Mouse (Mus musculus) lung, embryonic 15.5 days (tissue): ENCODE measurements at regions not wholly inside any gene's neighbourhood (a gene's known extent, or its start where the extent isn't known, plus 50 kb on each side); places are given as distances from the start of the nearest gene placed in this dataset.

Experiments
- ATAC-seq: fragments of 200-750 bp; cut with Nextera tagmentation; 2 replicates; pipeline ENCODE4 v1.8.0; 2017; ENCODE audit warnings: moderate number of reproducible peaks, borderline replicate concordance; ENCODE audit not compliant: low FRiP score, low TSS enrichment; ENCODE audit errors: extremely low read depth
- H3K27ac ChIP-seq: fragments of 300-500 bp; sonication (generic); 2 replicates; pipeline ENCODE4 v1.5.1; 2015; ENCODE audit warnings: moderate library complexity, mild to moderate bottlenecking, inconsistent platforms
- H3K27me3 ChIP-seq: fragments of 300-500 bp; sonication (generic); 2 replicates; pipeline ENCODE4 v1.6.1; 2015; ENCODE audit warnings: inconsistent platforms
- H3K36me3 ChIP-seq: fragments of 300-500 bp; sonication (generic); 2 replicates; pipeline ENCODE4 v1.6.1; 2015; ENCODE audit warnings: inconsistent platforms
- H3K4me1 ChIP-seq: fragments of 300-500 bp; sonication (generic); 2 replicates; pipeline ENCODE4 v1.6.1; 2015; ENCODE audit warnings: inconsistent platforms
- H3K4me2 ChIP-seq: fragments of 300-500 bp; sonication (generic); 2 replicates; pipeline ENCODE4 v1.6.1; 2015; ENCODE audit warnings: inconsistent platforms, mild to moderate bottlenecking, moderate library complexity
- H3K4me3 ChIP-seq: fragments of 300-500 bp; sonication (generic); 2 replicates; pipeline ENCODE4 v1.5.1; 2015; ENCODE audit warnings: mild to moderate bottlenecking, inconsistent platforms
- H3K9ac ChIP-seq: fragments of 300-500 bp; sonication (generic); 2 replicates; pipeline ENCODE4 v1.6.1; 2015; ENCODE audit warnings: inconsistent platforms
- H3K9me3 ChIP-seq: fragments of 300-500 bp; sonication (generic); 2 replicates; pipeline ENCODE4 v1.6.1; 2016; ENCODE audit warnings: inconsistent platforms
- WGBS: fragments of 180-500 bp; shearing (Covaris S2); methylation state at CpG from one replicate; pipeline ENCODE4 v1.1.7; 2015; 5-methylcytosine and 5-hydroxymethylcytosine counted together

DNA sequence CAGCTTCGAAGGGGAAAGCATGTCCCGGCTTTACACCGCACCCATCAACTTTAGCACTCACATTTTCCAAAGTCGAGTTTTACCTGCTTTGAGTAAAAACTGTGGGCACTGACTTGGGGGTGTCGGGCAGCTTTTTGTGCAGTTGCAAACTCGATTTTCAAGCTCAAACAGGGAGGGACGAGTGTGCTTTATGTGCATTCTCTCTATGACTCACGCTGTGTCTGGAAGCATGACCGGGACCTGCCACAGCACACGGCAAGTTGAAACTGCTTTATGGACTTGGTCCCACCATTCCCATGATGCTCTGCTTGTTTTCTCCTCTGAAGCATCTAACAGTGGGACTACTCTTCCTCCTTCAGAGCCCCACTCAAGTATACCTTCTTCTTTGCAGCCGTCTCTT is 174.8 kb downstream of the Sox2 start:
- Histone ChIP-seq H3K4me1 (no peaks in the 10 kb centered on the region), H3K4me2 (no peak overlapping the region), H3K36me3 (no peaks in the 10 kb centered on the region), H3K9ac (no peak overlapping the region), H3K27me3 (no peaks in the 10 kb centered on the region), H3K4me3 (no peak overlapping the region), H3K9me3 (no peaks in the 10 kb centered on the region), H3K27ac (no peak overlapping the region)
- WGBS, result 76% methylated on average over 11 of the region's 11 CpGs
- ATAC-seq, result no peak

DNA sequence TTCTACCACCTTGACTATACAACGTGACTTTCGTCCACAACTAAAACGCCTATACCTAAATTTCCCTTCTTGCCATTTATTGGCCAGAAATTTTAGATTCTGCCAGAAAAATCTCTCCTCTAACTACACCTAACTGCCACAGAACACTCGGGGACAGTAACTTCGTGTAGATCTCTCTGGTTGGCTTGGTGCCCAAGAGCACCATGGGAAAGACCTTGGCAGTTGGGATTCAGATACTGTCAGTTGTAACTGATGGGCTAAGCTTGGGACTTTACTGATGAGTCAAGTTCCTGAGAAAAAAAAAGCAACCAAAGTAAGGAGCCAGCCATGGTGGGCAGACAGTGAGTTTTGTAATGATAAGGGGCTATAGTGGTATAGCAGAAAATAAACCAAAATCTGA is 176.2 kb downstream of the Sox2 start:
- H3K4me1 ChIP-seq, result no peaks in the 10 kb centered on the region
- H3K4me3 ChIP-seq, result no peak overlapping the region
- no peaks in the 10 kb centered on the region for H3K27me3 ChIP-seq
- ATAC-seq, result no peak
- no peaks in the 10 kb centered on the region for H3K9me3 ChIP-seq
- H3K36me3 ChIP-seq, result no peaks in the 10 kb centered on the region
- H3K4me2 ChIP-seq, result no peak overlapping the region
- H3K9ac ChIP-seq, result no peak overlapping the region
- WGBS, result 79% methylated on average over 5 of the region's 5 CpGs
- H3K27ac ChIP-seq, result no peak overlapping the region

DNA sequence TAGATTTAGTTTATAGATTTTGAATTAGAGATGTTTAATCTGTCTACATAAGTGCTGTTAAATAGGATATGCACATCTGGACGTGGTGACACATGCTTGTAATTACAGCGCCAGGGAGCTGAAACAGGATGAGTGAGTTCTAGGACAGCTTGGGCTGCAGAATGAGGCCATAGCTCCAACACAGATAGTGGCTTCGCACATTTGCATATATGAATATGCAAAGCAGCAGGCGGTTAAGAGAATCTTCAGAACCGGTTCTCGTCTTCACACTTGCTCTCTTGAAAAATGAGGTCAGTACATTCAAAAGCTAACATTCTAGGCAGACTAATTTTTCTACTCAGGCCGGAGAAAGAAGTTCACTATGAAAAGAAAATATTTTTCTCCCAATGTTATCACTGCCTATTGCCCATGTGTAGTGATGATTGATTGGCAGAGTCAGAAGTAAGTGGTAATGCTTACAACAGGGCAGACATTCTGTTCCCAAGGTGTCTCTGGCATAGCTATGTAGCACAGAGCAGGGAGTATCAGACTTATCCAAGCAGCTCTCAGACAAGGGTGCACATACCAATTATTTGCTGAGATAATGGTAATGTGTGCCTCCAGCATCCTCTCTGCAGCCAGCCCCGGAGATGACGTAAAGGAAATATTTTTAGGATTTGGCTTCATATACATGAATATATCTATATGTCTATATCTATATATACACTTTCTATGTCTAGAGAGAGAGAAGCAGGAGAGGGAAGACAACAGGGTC is 178.4 kb downstream of the Sox2 start:
- ATAC-seq, result no peak

DNA sequence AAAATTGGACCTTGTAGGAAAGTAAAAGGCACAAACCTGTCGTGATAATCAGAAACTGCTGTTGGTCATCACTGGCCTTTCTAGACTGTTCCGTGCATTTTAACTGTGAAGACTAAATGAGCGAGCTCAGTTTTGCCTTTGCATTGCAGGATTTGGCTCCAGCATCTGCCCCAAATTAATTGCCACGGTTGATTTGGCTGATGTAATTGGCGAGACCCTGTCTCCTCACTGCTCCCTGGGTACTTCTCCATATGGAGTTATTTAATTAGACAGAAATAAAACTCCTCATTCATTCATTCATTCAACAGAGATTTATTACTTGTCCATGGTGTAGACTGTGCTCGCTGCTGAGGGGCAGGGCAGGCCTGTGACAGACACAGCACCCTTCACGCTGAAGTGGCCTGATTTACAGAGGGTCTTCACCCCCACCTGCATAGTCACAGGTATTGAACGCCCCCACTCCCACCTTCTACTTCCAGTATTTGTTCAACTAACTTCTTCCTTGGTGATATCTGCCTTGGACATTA is 186.6 kb downstream of the Sox2 start:
- Histone ChIP-seq H3K9ac (no peak overlapping the region), H3K4me3 (no peak overlapping the region), H3K4me1 (no peaks in the 10 kb centered on the region), H3K27me3 (no peaks in the 10 kb centered on the region; the same call in 1 of the 2 replicates), H3K27ac (no peak overlapping the region), H3K9me3 (no peaks in the 10 kb centered on the region), H3K36me3 (no peaks in the 10 kb centered on the region), H3K4me2 (no peak overlapping the region)
- no peak for ATAC-seq
- WGBS, result 84% methylated on average over 8 of the region's 8 CpGs

More for the DNA sequence above, 178.4 kb downstream of the Sox2 start:
- Histone ChIP-seq H3K27me3 (no peaks in the 10 kb centered on the region), H3K4me3 (no peak overlapping the region), H3K4me1 (no peaks in the 10 kb centered on the region), H3K36me3 (no peaks in the 10 kb centered on the region), H3K27ac (no peak overlapping the region), H3K4me2 (no peak overlapping the region), H3K9me3 (no peaks in the 10 kb centered on the region), H3K9ac (no peak overlapping the region)
- 65% methylated on average over 9 of the region's 9 CpGs for WGBS

DNA sequence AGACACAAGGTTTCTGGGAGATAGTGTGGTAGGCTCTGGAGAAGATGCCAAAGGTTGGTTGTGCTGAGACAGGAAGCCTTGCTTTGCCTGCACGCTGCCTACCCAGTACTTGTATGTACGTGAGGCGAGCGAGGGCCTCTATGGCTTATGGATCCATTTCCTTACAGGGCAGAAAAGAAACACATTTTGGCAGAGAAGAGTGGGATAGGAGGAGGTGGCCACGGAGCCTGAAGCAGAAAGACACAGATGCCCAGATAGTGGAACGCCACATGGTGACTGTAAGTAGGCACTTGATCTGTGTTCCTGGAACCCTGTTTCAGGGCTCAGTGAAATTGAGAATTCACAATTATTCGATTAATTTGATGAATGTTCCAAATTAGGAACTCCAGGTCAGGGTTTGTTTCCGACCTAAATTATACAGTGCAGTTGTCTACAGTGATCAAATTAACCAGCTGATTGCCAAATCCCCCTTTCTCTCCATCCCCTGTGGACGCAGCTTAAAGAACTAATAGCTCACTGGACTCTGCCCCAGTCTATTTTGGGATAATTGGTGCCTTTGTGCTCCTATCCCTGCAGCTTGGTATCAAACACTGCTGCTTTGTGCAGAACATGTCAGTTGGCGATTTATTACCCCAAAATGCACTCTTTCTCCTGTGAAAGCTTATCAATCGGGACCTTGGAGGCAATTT is 187.6 kb downstream of the Sox2 start:
- no peaks in the 10 kb centered on the region; the same call in 1 of the 2 replicates for H3K27me3 ChIP-seq
- H3K4me1 ChIP-seq, result no peaks in the 10 kb centered on the region
- H3K4me2 ChIP-seq, result no peak overlapping the region
- no peaks in the 10 kb centered on the region for H3K9me3 ChIP-seq
- H3K4me3 ChIP-seq, result no peak overlapping the region
- H3K27ac ChIP-seq, result no peak overlapping the region
- H3K36me3 ChIP-seq, result no peaks in the 10 kb centered on the region
- no peak for ATAC-seq
- H3K9ac ChIP-seq, result no peak overlapping the region
- 79% methylated on average over 11 of the region's 11 CpGs for WGBS

DNA sequence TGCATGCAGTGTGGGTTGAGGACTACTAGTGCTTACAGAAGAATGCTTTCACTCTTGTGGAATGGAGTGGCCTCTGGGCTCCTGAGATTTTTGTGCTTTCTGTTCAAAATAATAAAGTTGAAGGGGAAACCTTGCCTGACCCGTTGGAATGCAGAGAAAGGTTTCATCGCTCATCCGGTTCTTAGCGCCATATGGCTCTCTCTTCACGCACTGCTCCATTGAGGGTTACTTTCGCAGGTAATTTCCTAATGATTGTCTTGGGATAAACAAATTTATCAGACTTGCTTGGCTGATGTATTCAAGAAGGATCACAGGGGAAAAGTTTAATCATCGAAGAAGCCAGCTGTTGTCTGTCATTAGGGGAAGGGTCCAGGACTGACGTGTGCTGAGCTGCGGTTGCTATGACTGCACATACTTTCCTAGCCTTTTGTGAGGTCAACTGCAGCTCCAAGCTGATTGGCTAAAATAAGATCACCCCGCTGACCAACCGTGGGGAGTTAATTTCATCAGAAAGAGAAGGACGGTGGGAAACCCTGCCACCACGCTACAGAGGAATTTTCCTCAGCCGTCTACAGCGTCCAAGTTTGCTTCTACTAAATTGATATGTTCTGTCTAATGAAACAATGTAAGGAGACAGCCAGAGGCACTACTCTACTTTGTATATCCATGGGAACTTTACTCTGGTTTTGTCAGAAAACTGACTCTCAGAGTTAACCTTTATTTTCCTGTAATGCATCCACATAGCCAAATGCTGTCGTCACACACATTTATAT is 210.9 kb downstream of the Sox2 start:
- H3K27ac ChIP-seq, result no peak overlapping the region
- 55% methylated on average over 16 of the region's 16 CpGs for WGBS
- H3K9ac ChIP-seq, result no peak overlapping the region
- no peaks in the 10 kb centered on the region for H3K9me3 ChIP-seq
- H3K4me2 ChIP-seq, result no peak overlapping the region
- no peaks in the 10 kb centered on the region for H3K36me3 ChIP-seq
- no peaks in the 10 kb centered on the region for H3K27me3 ChIP-seq
- no peak overlapping the region for H3K4me3 ChIP-seq
- ATAC-seq, result no peak
- no peaks in the 10 kb centered on the region for H3K4me1 ChIP-seq

DNA sequence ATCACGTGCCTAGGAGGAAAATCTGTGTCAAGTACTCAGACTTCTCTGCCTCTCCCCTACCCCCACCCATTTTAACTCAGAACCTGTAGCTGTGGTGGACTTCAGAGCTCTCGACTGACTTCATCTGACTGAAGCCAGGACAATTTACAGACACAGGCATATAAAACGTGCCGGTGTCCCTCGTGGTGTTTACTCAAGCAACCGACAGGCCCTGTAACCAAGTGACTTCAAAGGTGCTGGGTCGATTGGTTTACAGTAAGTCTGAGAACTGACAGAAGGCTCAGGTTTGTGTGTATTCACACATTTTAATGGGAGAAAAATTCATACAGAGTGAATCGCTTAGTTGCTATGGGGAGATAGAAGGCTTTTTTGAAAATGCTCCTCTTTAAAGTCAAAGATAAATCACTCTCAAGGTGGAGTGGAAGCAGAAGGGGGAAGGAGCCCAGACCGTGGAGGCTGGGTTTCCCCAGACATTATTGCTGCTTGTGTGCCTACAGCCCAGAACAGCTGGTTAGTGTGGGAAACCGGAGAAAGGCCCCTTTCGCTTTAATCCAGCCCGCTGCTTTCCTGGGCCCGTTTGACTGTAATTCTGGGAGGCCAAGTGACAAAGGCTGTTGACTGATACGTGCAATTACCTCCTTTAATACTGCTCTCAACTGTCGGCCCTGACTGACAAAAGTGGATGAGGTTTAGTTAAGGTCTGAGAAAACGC is 218.6 kb downstream of the Sox2 start:
- no peaks in the 10 kb centered on the region for H3K27me3 ChIP-seq
- H3K27ac ChIP-seq, result no peak overlapping the region
- H3K9ac ChIP-seq, result no peak overlapping the region
- ATAC-seq, result no peak
- H3K9me3 ChIP-seq, result no peaks in the 10 kb centered on the region
- no peak overlapping the region for H3K4me2 ChIP-seq
- no peaks in the 10 kb centered on the region for H3K4me1 ChIP-seq
- H3K4me3 ChIP-seq, result no peak overlapping the region
- 18% methylated on average over 16 of the region's 16 CpGs for WGBS
- no peaks in the 10 kb centered on the region for H3K36me3 ChIP-seq

DNA sequence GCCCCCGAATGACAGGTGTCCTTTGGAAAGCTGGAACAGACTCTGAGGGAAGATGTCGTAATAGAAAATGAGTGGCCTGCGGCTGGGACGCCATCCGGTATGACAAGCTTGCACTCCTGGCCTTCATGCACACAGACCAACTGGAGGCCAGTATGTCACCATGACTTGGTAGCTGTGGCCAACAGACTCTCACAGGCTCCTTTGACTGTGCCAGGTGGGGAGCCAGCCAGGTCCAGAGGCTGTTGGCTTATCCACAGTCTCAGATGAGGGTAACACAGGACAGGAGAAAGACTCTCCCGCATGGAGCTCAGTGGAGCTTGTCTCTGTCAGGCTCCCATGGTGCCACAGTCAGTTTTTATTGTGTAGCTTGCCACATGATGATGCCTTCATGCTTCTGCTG is 219.7 kb downstream of the Sox2 start:
- Histone ChIP-seq H3K4me2 (no peak overlapping the region), H3K4me3 (no peak overlapping the region), H3K27me3 (no peaks in the 10 kb centered on the region), H3K4me1 (no peaks in the 10 kb centered on the region), H3K36me3 (no peaks in the 10 kb centered on the region), H3K9me3 (no peaks in the 10 kb centered on the region), H3K9ac (no peak overlapping the region), H3K27ac (no peak overlapping the region)
- WGBS, result 86% methylated on average over 6 of the region's 6 CpGs
- no peak for ATAC-seq

DNA sequence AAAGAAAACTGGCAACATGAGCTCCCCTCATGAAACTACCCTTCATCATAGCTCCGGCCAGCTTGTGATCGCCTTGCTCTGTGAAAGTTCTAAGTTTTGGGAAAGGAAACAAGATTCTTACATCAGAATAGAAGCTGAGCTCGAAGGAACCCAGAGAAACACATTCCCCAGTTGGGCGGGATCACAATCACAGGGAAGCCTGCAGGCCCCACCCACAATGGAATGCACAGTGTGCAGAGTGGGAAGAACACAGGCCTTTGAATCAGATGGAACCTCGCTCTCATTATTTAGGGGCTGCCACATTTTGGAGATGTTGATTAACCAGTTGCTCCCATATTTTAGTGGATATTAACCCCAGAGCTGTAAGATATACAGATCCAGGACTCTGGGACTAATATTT is 234.9 kb downstream of the Sox2 start:
- H3K4me3 ChIP-seq, result no peak overlapping the region
- no peak overlapping the region for H3K27ac ChIP-seq
- no peak overlapping the region for H3K4me2 ChIP-seq
- H3K36me3 ChIP-seq, result no peaks in the 10 kb centered on the region
- ATAC-seq, result no peak
- H3K9me3 ChIP-seq, result no peaks in the 10 kb centered on the region
- no peak overlapping the region for H3K9ac ChIP-seq
- H3K27me3 ChIP-seq, result no peaks in the 10 kb centered on the region
- H3K4me1 ChIP-seq, result no peaks in the 10 kb centered on the region
- WGBS, result 66% methylated on average over 5 of the region's 5 CpGs

DNA sequence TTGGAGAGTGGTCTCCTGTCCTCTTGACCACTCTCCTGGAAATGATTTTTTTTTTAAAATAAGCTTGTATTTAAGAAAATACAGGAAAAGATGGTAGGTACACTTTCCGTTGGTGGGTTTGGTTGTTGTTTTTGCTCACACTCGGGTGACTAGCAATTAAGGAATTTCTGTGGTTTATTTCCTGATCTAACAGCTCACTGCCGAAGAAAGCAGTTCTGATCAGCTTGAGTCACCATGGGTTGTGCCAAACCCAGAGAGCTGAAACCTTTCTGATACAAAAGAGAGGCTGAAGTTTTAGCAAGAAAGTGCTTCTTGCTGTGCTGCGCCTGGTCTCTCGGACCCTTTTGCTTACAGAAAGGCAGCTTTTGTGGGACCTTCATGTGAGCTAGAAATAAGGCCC is 243.2 kb downstream of the Sox2 start:
- no peak overlapping the region for H3K4me2 ChIP-seq
- H3K27ac ChIP-seq, result no peak overlapping the region
- 86% methylated on average over 5 of the region's 5 CpGs for WGBS
- H3K9me3 ChIP-seq, result no peaks in the 10 kb centered on the region
- no peak for ATAC-seq
- H3K4me3 ChIP-seq, result no peak overlapping the region
- H3K36me3 ChIP-seq, result no peaks in the 10 kb centered on the region
- H3K27me3 ChIP-seq, result no peaks in the 10 kb centered on the region
- no peak overlapping the region for H3K9ac ChIP-seq
- H3K4me1 ChIP-seq, result no peaks in the 10 kb centered on the region

DNA sequence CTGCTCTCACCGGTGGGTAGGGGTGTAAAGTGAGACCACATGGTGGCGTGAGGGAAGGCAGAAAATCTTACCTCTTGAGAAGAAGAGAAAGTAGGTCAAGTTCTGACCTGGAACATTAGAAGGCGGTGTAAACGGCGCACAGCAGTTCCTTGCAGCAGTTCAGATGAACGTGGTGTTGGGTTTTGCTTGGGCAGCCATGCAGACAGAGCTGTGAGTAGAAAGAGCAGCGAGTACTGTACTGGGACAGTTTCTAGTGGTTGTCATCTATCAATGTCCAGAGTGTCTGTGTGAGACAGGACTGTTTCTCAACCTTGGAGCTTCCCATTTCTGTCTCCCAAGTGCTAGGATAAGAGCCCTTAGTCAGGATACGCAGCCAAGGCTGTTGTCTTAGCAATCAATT is 252.9 kb downstream of the Sox2 start:
- no peak overlapping the region for H3K27ac ChIP-seq
- no peaks in the 10 kb centered on the region for H3K36me3 ChIP-seq
- no peak for ATAC-seq
- H3K4me3 ChIP-seq, result no peak overlapping the region
- H3K4me1 ChIP-seq, result 0 out of 2 replicates have a peak, but pooled peaks cover 4% of the 10 kb centered on the region
- no peak overlapping the region for H3K9ac ChIP-seq
- H3K27me3 ChIP-seq, result peaks cover 36% of the 10 kb centered on the region
- no peak overlapping the region for H3K4me2 ChIP-seq
- WGBS, result 73% methylated on average over 8 of the region's 8 CpGs
- no peaks in the 10 kb centered on the region for H3K9me3 ChIP-seq
